Mouse (Mus musculus) bone marrow, adult 2 months (tissue): ENCODE measurements around the gene Hoxd13.

Experiments
- CTCF ChIP-seq: fragments of 200-500 bp; IDR thresholded peaks from 2 replicates; pipeline ENCODE4 v1.5.1; 2011; ENCODE audit warnings: low read length, control low read depth; ENCODE audit not compliant: control insufficient read depth, insufficient read depth
- POLR2A ChIP-seq: fragments of 200-500 bp; IDR thresholded peaks from 2 replicates; pipeline ENCODE4 v1.6.1; 2011; ENCODE audit warnings: low read depth, mild to moderate bottlenecking, control low read depth, low read length, borderline replicate concordance; ENCODE audit not compliant: control insufficient read depth

- TF ChIP-seq CTCF (no peak), POLR2A (no peak)
Measured at GRCm38 (mm10) chr2:74647082-74647864, 20.8 kb upstream of the Hoxd13 start.
